Mouse (Mus musculus): ENCODE data around the gene Rab25.

GRCm38 (mm10) chr3:88555069-88555605 lies 7.0 kb upstream of the Rab25 start:
- no peak for TF ChIP-seq CTCF (IDR thresholded peaks at IDR 0.05; ENCODE audit: control insufficient read depth, insufficient read depth, insufficient replicate concordance, low read depth, low read length)
- no peak for TF ChIP-seq POLR2A (IDR thresholded peaks at IDR 0.05; ENCODE audit: control insufficient read depth, low read depth, low read length)

All from testis, adult 2 months (tissue).